Mouse (Mus musculus): ENCODE results near the gene Ugt1a2.
A peak's percentile ranks its signal among the peaks of the same experiment; 100 is the strongest.

The Ugt1a2 gene

DNA sequence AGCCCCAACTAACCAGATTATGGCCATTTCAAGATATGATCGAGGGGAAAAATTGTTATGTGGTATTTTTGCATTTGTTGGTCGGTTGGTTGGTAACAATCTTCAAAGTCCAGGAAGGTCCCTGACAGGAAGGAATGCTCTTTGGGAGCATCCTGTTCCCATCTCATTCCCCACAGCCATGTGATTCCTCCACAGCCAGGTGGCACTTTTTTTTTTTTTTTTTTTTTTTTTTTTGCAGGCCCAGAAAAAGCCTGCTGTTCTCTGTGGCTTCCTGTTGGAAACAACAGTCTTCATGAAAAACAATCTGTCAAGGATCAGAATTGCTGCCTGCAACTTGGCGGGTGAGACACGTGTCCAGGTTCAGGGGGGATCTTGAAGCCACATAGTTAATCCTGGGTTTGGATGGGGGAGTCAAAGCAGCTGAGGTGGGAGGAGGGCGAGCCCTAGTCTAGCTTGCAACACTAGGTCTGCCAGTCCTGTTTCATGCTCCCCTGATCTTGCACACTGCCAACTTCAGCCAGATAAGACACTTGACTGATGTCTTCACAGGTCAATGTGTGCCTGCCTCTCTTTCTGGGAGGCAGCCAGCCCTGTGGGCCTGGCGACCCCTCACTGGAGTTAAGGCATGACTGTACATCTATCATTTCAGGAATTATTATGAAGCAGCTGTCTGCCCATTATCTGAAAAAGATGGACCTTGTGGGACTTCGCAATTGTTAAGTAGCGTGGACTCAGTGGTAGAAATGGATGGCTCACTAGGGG, 58.7 kb downstream of the Ugt1a2 start:
- no peak for DNase-seq

DNA sequence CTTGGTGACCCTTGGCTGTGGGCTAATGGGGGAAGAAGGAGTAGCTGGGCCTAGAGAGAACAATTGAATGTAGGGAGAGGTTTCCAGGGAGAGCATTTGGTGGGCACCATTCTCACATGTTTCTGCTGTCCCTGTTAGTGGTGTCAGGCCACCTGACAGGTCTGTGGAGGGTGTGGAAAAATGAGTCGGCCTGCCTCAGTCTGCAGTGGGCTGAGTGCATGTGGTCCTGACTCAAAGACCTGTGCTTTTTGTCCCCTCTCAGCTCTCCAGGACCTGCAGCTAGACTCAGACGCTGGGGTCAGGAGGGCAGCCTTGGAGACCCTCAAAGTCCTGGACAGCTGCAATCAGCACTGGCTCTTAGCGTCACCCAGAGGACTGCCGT, 59.2 kb downstream of the Ugt1a2 start:
- DNase-seq = no peak

DNA sequence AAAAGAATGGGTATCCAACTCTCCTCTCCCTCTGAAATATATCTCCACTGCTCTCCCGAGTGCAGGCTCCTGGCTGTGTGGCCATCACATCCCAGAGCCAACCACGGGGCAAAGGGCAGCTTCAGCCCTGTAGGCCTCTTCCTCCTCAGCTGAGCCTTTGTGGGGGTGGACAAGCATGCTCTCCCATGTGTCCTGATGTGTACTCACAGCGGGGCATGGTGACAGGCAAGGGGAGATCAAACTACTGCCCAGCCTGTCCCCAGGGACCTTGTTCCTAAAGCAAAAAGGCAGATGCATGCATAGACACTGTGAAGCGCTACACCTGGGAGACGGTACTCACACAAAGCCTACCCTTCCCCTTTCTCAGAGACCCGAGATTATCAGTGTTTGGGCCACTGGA, 59.7 kb downstream of the Ugt1a2 start:
- DNase-seq = no peak

DNA sequence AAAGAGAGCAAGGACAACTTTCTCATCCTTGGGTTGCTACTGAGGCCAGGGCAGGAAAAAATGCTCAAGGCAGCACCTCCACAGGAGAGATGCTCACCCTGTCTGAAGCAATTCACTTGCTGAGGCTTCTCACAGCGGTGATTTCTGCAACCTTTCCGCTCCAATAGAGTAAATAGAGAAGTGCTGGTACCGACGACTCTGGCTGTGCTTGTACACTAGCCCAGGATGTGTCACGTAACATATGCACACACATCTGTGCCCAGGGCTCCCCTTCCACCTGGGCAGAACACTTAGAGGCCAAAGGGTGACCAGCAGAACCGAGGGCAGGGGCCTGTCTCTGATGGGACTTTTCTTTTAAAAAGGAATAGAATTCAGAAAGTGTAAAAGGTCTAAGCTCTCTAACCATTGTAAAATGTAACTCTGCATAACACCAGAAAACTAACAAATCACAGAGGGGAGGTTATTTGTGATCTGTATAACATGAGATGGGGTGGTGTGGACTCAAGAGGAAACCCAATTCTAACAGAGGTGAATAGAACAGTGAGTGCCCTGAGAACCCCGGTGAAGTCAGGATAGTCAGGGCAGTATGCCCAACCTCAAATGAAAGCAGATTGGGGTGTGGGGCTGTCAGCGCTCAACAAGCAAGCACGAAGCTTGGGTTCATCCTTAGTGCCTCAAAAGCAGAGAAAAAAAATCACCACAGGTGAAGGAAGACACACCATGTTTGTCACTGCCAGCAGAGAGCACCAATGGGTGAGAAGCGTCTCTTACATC, 60.4 kb downstream of the Ugt1a2 start:
- no peak for DNase-seq

DNA sequence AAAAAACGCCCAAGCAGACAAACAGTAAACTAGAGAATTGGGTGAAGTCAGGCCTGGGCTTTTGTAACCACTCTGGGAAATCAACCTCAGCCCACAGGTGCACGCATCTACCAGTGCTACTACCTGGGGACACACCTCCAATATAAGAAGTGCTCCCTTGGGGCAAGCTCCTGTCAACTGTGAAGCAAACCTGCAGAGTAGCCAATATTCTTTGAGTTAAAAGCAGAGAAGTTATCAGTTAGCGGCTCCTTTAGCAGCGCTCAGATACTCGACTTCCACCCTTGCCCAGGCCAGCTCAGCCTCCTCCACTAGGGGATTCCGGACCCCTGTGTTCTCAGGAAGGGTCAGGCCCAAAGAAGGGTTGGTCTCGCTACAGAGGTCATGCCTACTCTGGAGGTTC, 61.3 kb downstream of the Ugt1a2 start:
- no peak for DNase-seq

DNA sequence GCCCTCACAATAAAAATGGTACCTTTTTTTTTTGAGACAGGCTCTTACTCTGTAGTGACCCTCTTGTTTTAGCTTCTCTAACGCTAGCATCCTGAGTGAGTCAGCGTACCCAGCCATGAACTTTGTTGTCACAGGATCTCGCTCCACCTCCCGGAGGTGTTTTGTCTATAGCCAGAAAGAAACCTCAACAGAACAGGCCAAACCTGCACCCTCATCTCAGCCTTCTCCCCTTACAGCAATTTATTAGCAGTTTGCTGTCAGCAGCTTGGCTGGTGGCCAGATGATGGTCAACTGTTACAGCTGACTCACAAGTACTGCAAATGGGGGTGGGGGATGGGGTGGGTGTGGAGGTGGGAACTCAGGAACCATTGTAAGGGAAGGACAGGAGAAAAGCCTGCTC, 61.9 kb downstream of the Ugt1a2 start:
- DNase-seq = no peak

DNA sequence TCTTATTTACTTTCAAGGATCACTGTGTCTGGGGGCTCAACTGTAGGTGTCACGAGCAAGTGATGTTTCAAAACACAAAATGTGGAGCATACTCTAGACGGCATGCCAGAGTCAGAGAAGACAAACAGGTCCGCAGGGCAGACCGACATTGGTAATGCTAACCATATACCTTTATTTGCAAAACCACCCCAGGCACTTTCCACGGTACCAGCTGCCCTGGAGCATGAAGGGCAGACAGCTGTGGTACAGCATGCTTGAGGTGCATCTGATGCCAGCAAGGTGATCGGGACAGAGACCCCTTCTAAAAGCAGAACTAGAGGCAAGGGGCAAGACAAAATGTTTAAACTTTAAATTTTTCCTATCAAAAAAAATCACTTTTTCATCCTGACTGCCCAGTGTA, 62.6 kb downstream of the Ugt1a2 start:
- DNase-seq = no peak

DNA sequence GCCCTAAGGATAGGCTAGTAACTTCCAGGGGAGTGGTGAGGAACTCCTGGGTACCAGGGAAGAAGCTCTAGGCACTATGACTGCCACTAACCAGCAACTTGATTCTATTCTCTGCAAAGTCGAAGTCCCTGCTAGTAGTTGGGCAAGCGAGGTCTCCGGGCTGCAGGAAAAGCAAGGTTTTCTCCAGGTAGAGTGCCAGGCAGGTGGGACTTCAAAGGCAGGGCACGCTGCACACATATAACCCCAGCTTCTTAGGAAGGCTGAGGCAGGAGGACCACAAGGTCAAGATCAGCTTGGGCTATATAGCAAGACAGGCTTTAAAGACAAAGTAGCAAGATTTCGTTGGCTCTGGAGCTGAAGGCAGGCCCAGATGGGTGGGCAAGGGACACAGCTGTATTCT, 63.4 kb downstream of the Ugt1a2 start:
- DNase-seq = no peak

DNA sequence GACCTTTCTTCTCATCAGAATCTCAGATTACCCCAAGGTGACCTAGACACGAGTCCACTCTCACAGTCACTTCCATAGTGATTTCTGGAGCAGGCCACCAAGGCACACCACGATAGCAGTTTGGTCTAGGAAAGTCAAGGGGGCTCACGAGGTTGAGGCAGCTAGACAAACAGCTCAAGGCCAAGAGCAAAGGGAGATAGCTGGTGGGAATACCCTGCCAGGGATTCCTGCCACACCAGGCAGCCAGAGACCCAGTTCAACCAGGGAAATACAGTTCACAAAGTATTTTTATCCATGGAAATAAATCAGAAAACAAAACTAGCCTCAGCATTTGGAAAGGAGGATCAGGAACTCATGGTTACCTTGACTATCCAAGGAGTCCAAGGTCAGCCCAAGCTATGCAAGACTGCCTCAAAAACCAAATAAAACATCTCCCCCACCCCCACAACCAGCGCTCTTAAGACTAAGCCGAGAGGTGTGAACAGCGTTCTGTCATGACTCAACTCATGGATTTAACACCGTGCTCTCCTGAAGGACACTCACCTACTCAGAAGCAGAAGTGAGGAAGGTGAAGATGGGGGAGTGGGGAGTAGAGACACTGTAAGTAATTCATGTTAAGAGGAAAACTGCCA, 64.0 kb downstream of the Ugt1a2 start:
- DNase-seq = no peak

DNA sequence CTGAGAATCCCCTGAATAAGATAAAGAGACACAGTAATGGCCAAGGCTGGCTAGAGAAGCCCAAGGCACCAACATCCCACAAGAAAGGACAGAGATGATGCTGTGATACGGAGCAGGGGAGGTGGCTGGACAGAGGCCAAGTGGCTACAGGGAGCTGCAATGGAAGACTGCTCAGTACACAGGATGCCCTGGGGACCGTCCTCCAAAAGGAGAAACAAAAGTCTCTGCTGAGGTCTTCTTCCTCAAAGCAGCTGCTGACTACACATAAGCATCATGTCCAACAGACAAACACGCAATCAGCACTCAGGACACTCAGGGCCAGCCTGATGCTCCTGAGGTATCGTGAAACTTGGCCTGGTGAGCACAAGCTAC, 64.5 kb downstream of the Ugt1a2 start:
- DNase-seq = no peak

DNA sequence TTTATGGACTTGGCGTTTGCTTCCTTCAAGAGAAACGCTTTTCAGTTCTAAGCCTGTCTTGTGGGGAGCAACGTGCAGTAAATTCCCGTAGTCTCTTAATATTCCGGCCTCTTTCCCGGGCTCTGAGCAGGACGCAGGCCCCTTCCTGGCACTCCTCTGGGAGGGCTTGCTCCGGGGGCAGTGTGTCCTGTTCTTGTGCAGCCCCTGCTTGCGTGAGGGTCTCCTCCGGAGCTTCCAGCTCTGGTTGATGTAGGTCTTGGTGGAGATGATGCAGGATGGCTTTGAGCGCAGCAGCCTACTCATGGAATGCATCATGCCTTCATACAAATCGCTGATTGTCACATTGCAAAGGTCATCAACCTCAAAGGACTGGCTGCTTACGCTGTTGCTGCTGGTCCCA, 65.7 kb downstream of the Ugt1a2 start:
- DNase-seq = peak in 1 of 2 experiments; percentile 17

DNA sequence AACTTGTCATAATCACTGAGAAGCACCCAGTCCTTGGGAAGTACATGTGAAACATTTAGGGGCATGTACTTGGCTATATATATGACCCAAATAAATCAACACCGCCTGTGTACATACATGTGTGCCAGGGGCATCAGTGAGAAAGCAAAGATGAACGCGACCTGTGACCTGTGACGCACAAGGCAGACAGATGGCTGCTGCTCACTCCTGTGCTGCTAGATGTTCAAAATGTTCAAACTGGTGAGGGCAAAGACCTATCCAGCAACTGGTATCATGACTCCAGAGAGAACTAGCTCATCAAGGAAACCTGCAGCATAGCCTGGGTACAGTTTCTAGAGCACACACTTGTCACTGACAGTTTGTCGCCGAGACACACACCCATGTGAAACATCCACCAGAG, 67.1 kb downstream of the Ugt1a2 start:
- no peak for DNase-seq

DNA sequence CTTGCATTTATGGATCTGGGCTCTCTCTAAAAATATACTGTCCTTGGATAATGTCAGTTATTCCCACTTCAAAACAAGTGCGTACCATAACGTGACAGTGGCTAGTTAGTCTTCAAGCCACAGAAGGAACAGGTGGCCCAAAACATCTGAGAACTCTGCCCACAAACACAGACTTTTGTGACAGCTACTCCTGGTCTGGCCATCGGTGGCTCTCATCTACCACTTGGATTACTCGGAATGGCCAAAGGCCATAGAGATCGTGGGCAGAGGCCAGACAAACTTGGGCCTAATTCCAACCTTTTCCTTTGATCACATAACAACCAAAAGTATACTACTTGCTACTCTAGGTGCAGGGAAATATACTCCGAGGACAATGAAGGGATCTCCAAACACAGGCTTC, 67.7 kb downstream of the Ugt1a2 start:
- peak in 1 of 2 experiments; percentile 10 for DNase-seq

All from thymus, postnatal 36 days (tissue).